Mouse (Mus musculus): ENCODE data around the gene Prss41. TPM values are rescaled to one million over a fixed set of nuclear protein-coding genes. Genes with fewer than 3 reads are reported as not detected.

Prss41 gene
- polyA plus RNA-seq, 1 experiment, result 16.0 TPM

DNA sequence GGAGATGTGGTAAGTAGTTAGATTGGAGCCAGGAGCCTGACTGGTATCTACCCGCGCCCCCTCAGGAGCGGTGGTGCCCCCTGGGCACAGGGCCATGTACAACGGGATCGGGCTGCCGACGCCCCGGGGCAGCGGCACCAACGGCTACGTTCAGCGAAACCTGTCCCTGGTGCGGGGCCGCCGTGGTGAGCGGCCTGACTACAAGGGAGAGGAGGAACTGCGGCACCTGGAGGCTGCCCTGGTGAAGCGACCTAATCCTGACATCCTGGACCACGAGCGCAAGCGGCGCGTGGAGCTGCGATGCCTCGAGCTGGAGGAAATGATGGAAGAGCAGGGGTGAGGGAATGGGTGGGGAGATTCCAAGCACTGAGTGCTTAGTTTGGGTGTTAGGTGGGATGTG is 37.1 kb downstream of the Prss41 start:
- Histone ChIP-seq H3K4me1 (ENCODE audit: control insufficient read depth, insufficient read depth, low read length) (no peaks in the 10 kb centered on the region), H3K27me3 (ENCODE audit: control insufficient read depth, insufficient read depth, low read length, poor library complexity, severe bottlenecking) (no peaks in the 10 kb centered on the region), H3K27ac (ENCODE audit: insufficient read depth, low read length) (no peak overlapping the region), H3K9me3 (replicated peaks; ENCODE audit: control insufficient read depth, insufficient read depth, low read length, poor library complexity, severe bottlenecking) (peaks cover 4% of the 10 kb centered on the region), H3K9ac (ENCODE audit: low read depth, poor library complexity, severe bottlenecking) (peak overlapping the region; percentile 67), H3K36me3 (ENCODE audit: control insufficient read depth, insufficient read depth, low read length, poor library complexity, severe bottlenecking) (peaks cover 48% of the 10 kb centered on the region), H3K4me3 (ENCODE audit: low read depth, low read length) (peak overlapping the region; percentile 59)
- TF ChIP-seq CTCF (IDR thresholded peaks at IDR 0.05; ENCODE audit: low read depth, low read length), result peak; percentile 42
- no peak for TF ChIP-seq POLR2A (IDR thresholded peaks at IDR 0.05; ENCODE audit: insufficient read depth, low read length)

GRCm38 (mm10) chr17:23804426-23805085 is 39.4 kb downstream of the Prss41 start:
- Histone ChIP-seq H3K36me3 (ENCODE audit: control insufficient read depth, insufficient read depth, low read length, poor library complexity, severe bottlenecking) (peaks cover 25% of the 10 kb centered on the region), H3K9me3 (replicated peaks; ENCODE audit: control insufficient read depth, insufficient read depth, low read length, poor library complexity, severe bottlenecking) (no peaks in the 10 kb centered on the region), H3K4me1 (ENCODE audit: control insufficient read depth, insufficient read depth, low read length) (no peaks in the 10 kb centered on the region), H3K27me3 (ENCODE audit: control insufficient read depth, insufficient read depth, low read length, poor library complexity, severe bottlenecking) (no peaks in the 10 kb centered on the region), H3K27ac (ENCODE audit: insufficient read depth, low read length) (0 out of 2 replicates have a peak overlapping the region, but pooled peaks have one; percentile 39), H3K9ac (ENCODE audit: low read depth, poor library complexity, severe bottlenecking) (peak overlapping the region; percentile 98), H3K4me3 (ENCODE audit: low read depth, low read length) (peak overlapping the region; percentile 95)
- TF ChIP-seq CTCF (IDR thresholded peaks at IDR 0.05; ENCODE audit: low read depth, low read length) (no peak), EP300 (IDR thresholded peaks at IDR 0.05; ENCODE audit: insufficient read depth, low read depth, low read length) (no peak), POLR2A (IDR thresholded peaks at IDR 0.05; ENCODE audit: insufficient read depth, low read length) (no peak)

DNA sequence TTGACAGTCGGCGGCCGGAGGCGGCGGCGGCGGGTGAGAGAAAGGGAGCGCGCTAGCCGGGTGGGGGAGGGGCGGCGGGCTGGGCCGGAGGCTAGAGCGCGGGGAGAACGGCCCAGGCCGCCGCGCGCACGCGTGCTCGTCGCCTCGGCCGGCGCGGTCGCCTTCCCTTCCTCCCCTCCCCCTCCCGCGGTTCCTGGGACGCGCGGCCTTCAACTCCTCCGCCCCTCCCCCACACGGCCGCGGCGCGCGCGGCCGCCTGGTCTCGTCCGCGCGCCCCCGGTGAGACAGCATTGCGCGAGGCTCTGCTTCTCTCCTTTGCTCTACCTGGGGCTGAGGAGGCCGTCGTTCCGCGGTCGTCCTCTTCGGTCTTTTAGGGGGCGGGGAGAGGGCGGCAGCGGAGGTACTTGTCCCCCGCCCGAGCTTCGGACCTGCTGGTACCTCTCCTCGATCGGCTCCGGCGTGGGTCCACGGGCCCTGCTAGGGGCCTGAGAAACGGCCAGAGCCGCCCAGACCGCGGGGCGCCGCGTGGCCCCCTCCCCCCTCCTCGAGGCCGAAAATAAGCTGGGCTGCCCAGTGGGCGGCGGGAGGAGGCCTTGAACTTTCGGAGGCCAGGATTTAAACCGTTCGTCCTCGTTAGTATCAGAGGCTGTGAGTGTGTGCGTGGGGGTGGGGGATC is 40.5 kb downstream of the Prss41 start:
- Histone ChIP-seq H3K27me3 (ENCODE audit: control insufficient read depth, insufficient read depth, low read length, poor library complexity, severe bottlenecking) (no peaks in the 10 kb centered on the region), H3K4me1 (ENCODE audit: control insufficient read depth, insufficient read depth, low read length) (no peaks in the 10 kb centered on the region), H3K9me3 (replicated peaks; ENCODE audit: control insufficient read depth, insufficient read depth, low read length, poor library complexity, severe bottlenecking) (no peaks in the 10 kb centered on the region), H3K27ac (ENCODE audit: insufficient read depth, low read length) (peak overlapping the region; percentile 82), H3K4me3 (ENCODE audit: low read depth, low read length) (peak overlapping the region; percentile 95), H3K9ac (ENCODE audit: low read depth, poor library complexity, severe bottlenecking) (peak overlapping the region; percentile 98), H3K36me3 (ENCODE audit: control insufficient read depth, insufficient read depth, low read length, poor library complexity, severe bottlenecking) (peaks cover 14% of the 10 kb centered on the region)
- no peak for TF ChIP-seq EP300 (IDR thresholded peaks at IDR 0.05; ENCODE audit: insufficient read depth, low read depth, low read length)
- no peak for TF ChIP-seq CTCF (IDR thresholded peaks at IDR 0.05; ENCODE audit: low read depth, low read length)
- TF ChIP-seq POLR2A (IDR thresholded peaks at IDR 0.05; ENCODE audit: insufficient read depth, low read length), result no peak

GRCm38 (mm10) chr17:23802746-23803365 is 41.1 kb downstream of the Prss41 start:
- peak overlapping the region; percentile 95 for H3K4me3 ChIP-seq (ENCODE audit: low read depth, low read length)
- H3K27ac ChIP-seq (ENCODE audit: insufficient read depth, low read length), result peak overlapping the region; percentile 74
- TF ChIP-seq POLR2A (IDR thresholded peaks at IDR 0.05; ENCODE audit: insufficient read depth, low read length), result no peak
- TF ChIP-seq CTCF (IDR thresholded peaks at IDR 0.05; ENCODE audit: low read depth, low read length), result no peak
- TF ChIP-seq EP300 (IDR thresholded peaks at IDR 0.05; ENCODE audit: insufficient read depth, low read depth, low read length), result no peak
- H3K36me3 ChIP-seq (ENCODE audit: control insufficient read depth, insufficient read depth, low read length, poor library complexity, severe bottlenecking), result peaks cover 8% of the 10 kb centered on the region
- H3K4me1 ChIP-seq (ENCODE audit: control insufficient read depth, insufficient read depth, low read length), result no peaks in the 10 kb centered on the region
- peak overlapping the region; percentile 98 for H3K9ac ChIP-seq (ENCODE audit: low read depth, poor library complexity, severe bottlenecking)
- H3K27me3 ChIP-seq (ENCODE audit: control insufficient read depth, insufficient read depth, low read length, poor library complexity, severe bottlenecking), result no peaks in the 10 kb centered on the region
- no peaks in the 10 kb centered on the region for H3K9me3 ChIP-seq (replicated peaks; ENCODE audit: control insufficient read depth, insufficient read depth, low read length, poor library complexity, severe bottlenecking)

GRCm38 (mm10) chr17:23801627-23802026 is 42.3 kb downstream of the Prss41 start:
- Histone ChIP-seq H3K4me3 (ENCODE audit: low read depth, low read length) (peak overlapping the region; percentile 1), H3K9me3 (replicated peaks; ENCODE audit: control insufficient read depth, insufficient read depth, low read length, poor library complexity, severe bottlenecking) (no peaks in the 10 kb centered on the region), H3K27me3 (ENCODE audit: control insufficient read depth, insufficient read depth, low read length, poor library complexity, severe bottlenecking) (no peaks in the 10 kb centered on the region), H3K36me3 (ENCODE audit: control insufficient read depth, insufficient read depth, low read length, poor library complexity, severe bottlenecking) (no peaks in the 10 kb centered on the region; the same call in 1 of the 2 replicates), H3K9ac (ENCODE audit: low read depth, poor library complexity, severe bottlenecking) (peak overlapping the region; percentile 89; the same call in 1 of the 2 replicates), H3K4me1 (ENCODE audit: control insufficient read depth, insufficient read depth, low read length) (no peaks in the 10 kb centered on the region), H3K27ac (ENCODE audit: insufficient read depth, low read length) (peak overlapping the region; percentile 74; the same call in 1 of the 2 replicates)
- TF ChIP-seq POLR2A (IDR thresholded peaks at IDR 0.05; ENCODE audit: insufficient read depth, low read length) (no peak), CTCF (IDR thresholded peaks at IDR 0.05; ENCODE audit: low read depth, low read length) (no peak), EP300 (IDR thresholded peaks at IDR 0.05; ENCODE audit: insufficient read depth, low read depth, low read length) (no peak)

Data from ES-Bruce4 (cell line).